Mouse (Mus musculus) intestine, embryonic 14.5 days (tissue): ENCODE results near the gene Gas7. TPM values are rescaled to one million over a fixed set of nuclear protein-coding genes. Genes with fewer than 3 reads are reported as not detected.

Experiments used
- ATAC-seq: fragments of 200-750 bp; cut with Nextera tagmentation; replicated peaks from 2 replicates; pipeline ENCODE4 v1.8.0; 2017; ENCODE audit warnings: low read depth, moderate number of reproducible peaks, moderate TSS enrichment, moderate library complexity; ENCODE audit not compliant: low FRiP score, low TSS enrichment
- DNase-seq: peaks from one replicate; pipeline ENCODE4 v3.0.0-alpha.2; 2018; ENCODE audit warnings: low spot score
- H3K27ac ChIP-seq: fragments of 300-500 bp; sonication (generic); 2 replicates; pipeline ENCODE4 v1.5.1; 2014; ENCODE audit warnings: low read depth, mild to moderate bottlenecking, control low read depth
- H3K27me3 ChIP-seq: fragments of 300-500 bp; sonication (generic); replicated peaks from 2 replicates; pipeline ENCODE4 v1.6.1; 2014; ENCODE audit warnings: low read length, control low read depth; ENCODE audit not compliant: control insufficient read depth, insufficient read depth
- H3K36me3 ChIP-seq: fragments of 300-500 bp; sonication (generic); 2 replicates; pipeline ENCODE4 v1.6.1; 2014; ENCODE audit warnings: low read length, control low read depth; ENCODE audit not compliant: control insufficient read depth, insufficient read depth
- H3K4me1 ChIP-seq: fragments of 300-500 bp; sonication (generic); replicated peaks from 2 replicates; pipeline ENCODE4 v1.6.1; 2014; ENCODE audit warnings: low read length, control low read depth, mixed read lengths; ENCODE audit not compliant: control insufficient read depth, insufficient read depth
- H3K4me2 ChIP-seq: fragments of 300-500 bp; sonication (generic); 2 replicates; pipeline ENCODE4 v1.6.1; 2014; ENCODE audit warnings: low read length
- H3K4me3 ChIP-seq: fragments of 300-500 bp; sonication (generic); 2 replicates; pipeline ENCODE4 v1.5.1; 2014; ENCODE audit warnings: low read depth, low read length, control low read depth, mixed read lengths
- H3K9ac ChIP-seq: fragments of 300-500 bp; sonication (generic); 2 replicates; pipeline ENCODE4 v1.6.1; 2014; ENCODE audit warnings: mild to moderate bottlenecking, low read length
- H3K9me3 ChIP-seq: fragments of 300-500 bp; sonication (generic); 2 replicates; pipeline ENCODE4 v1.6.1; 2016; ENCODE audit warnings: low read length, control low read depth; ENCODE audit not compliant: control insufficient read depth
- WGBS: fragments of 180-500 bp; shearing (Covaris S2); extraction: QIAGEN DNeasy Blood & Tissue Kit; methylation state at CpG from one replicate; pipeline ENCODE4 v1.1.7; 2014; 5-methylcytosine and 5-hydroxymethylcytosine counted together
- polyA plus RNA-seq: library from polyadenylated mRNA; unstranded; fragments of >200 nt; fragmentation: Nextera tagmentation; extraction: Ambion mirVana; gene quantifications from 2 replicates; pipeline ENCODE4 v1.2.1, GENCODE M21; 2014

The Gas7 gene
- polyA plus RNA-seq, 1 experiment from 2014 or later = 8.6 TPM

DNA sequence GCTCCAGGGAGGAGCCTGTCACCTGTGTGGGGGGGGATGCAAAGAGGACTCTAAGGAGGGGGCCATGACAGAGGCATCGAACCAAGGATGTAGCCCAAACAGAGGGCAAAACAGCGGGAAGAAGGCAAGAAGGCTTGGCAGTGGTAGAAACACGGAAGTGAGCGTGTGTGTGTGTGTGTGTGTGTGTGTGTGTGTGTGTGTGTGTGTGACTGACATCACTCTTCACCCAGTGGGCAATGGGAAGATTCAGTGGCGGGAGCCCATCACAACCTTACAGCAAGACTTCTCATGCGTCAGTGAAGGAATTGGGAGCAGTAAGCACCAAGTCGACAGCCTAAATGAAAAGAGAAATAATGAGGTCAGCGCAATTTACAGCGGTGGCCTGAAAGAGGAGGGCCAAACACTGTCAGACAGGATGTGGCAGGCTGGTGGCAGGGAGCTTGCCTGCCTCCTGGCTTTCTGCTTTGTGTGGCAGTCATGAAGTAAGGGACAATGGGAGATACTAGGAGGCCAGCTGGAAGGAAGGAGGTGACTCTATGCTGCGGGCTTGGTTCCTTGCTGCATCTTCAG is 153.0 kb downstream of the Gas7 start:
- H3K9ac ChIP-seq = no peak overlapping the region
- no peaks in the 10 kb centered on the region for H3K9me3 ChIP-seq
- H3K27ac ChIP-seq = no peak overlapping the region
- no peaks in the 10 kb centered on the region for H3K4me1 ChIP-seq
- no peak overlapping the region for H3K4me2 ChIP-seq
- ATAC-seq (no peak), DNase-seq (no peak)
- no peak overlapping the region for H3K4me3 ChIP-seq
- WGBS = 75% methylated on average over 10 of the region's 10 CpGs
- no peaks in the 10 kb centered on the region for H3K36me3 ChIP-seq
- H3K27me3 ChIP-seq = no peaks in the 10 kb centered on the region

DNA sequence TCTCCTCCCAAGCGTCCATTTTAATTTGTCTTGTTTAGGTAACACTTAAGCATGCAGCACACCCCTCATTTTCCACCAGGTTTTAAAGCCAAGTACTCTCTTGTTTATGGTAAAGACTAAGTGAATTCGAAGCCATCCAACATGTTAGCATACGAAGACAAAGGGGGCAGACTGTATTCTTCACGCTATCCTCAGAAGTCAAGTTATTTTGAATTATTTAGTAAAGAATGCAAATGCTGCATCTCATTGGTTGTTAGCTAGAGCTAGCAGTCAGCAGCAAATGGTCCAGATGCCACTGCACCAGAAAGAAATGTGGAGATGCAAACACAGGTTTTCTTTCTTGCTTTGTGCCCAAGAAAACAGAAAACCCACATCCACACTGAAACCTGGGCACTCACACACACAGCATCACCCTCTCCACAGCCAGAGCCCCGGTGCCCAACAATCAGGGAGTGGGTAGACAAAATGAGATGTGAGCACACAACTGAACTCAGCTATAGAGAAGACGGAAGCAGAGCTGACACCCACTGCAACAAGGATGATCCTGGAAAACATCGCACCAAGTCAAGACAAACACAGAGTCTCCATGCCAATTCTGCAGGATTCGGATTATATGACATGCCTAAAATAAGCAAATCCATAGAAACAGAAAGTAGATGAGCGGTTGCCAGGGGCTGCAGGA is 157.1 kb downstream of the Gas7 start:
- H3K4me2 ChIP-seq = no peak overlapping the region
- H3K9me3 ChIP-seq = no peaks in the 10 kb centered on the region
- no peaks in the 10 kb centered on the region for H3K4me1 ChIP-seq
- DNase-seq = no peak
- H3K4me3 ChIP-seq = no peak overlapping the region
- H3K9ac ChIP-seq = no peak overlapping the region
- no peak overlapping the region for H3K27ac ChIP-seq
- no peak for ATAC-seq
- no peaks in the 10 kb centered on the region for H3K36me3 ChIP-seq
- 74% methylated on average over 9 of the region's 9 CpGs for WGBS
- H3K27me3 ChIP-seq = no peaks in the 10 kb centered on the region

DNA sequence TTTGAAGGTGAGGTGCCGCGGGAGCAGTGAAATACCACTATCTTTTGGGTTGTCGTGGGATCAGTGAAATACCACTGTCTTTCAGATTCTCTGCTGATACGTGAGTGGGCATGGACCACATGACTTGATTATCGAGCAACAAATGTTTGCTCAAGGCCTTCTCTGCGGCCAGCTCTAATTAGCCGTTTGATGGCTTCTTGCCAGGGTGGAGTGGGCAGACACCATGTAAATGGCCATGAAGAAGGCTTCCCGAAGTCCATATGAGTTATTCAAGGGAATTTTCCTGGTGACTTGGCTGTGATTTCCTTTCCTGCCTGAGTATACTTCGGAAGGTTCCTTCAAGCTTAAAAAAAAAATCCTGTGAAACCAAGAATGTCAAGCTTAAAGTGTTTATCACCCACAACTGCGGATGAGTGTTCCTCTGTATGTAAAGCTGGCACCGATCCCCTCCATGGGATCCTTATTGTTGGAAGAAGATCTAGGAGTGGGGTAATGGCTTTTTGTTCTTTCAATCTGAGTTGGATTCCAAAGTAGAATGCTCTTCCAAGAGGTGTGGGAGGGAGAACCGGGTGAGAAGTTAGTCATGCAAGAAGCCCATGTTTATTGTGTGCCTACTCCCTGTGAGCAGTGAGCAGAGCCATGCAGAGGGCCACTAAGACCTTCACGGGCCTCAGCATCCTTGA is 161.5 kb downstream of the Gas7 start:
- no peak overlapping the region for H3K9ac ChIP-seq

DNA sequence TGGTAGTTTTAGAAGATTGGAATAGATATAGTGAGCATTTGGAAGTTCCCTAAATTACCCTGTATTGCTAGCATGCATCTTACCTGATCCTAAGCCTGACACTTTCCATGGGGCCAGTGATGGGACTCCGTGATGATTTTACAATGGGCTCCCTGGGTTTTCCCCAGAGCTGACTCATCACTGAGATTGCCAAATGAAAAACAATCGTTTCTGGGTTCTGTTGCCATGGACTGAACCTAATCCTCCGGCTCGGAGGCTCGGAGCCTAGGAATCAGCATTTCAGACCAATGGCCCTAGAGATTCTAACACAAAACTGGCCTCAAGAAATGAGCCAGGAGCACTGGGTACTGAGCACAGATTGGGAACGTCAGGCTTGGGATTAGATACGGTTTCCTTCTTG is 167.1 kb downstream of the Gas7 start:
- WGBS = 85% methylated on average over 7 of the region's 7 CpGs
- H3K36me3 ChIP-seq = no peaks in the 10 kb centered on the region
- no peaks in the 10 kb centered on the region for H3K27me3 ChIP-seq
- H3K27ac ChIP-seq = no peak overlapping the region
- no peaks in the 10 kb centered on the region for H3K9me3 ChIP-seq
- no peak overlapping the region for H3K4me2 ChIP-seq
- H3K4me1 ChIP-seq = no peaks in the 10 kb centered on the region
- H3K9ac ChIP-seq = no peak overlapping the region
- DNase-seq (no peak), ATAC-seq (no peak)
- H3K4me3 ChIP-seq = no peak overlapping the region

More for the DNA sequence above, 161.5 kb downstream of the Gas7 start:
- no peak for ATAC-seq
- Histone ChIP-seq H3K4me3 (no peak overlapping the region), H3K36me3 (no peaks in the 10 kb centered on the region), H3K27ac (no peak overlapping the region), H3K4me1 (no peaks in the 10 kb centered on the region), H3K4me2 (no peak overlapping the region), H3K9me3 (no peaks in the 10 kb centered on the region), H3K27me3 (no peaks in the 10 kb centered on the region)
- no peak for DNase-seq
- 87% methylated on average over 13 of the region's 13 CpGs for WGBS

DNA sequence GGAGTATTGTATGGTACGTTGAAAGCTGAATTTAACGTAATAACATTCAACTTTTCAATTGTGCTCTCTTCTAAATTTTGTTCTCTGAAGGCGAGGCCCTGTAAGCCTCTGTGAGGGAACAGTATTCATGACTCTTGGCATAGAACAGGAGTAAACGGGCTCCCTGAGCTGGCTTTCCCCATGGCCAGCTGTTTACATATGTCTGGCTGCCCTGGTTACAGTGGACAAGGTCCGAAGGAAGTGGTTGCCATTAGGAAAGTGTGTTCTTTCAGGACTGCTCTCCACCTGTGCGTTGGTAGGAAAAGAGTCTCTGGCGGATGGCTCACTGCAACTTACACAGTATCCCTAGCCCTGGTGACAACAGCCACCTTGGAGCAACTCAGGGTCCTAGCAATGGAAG is 171.9 kb downstream of the Gas7 start:
- DNase-seq (no peak), ATAC-seq (no peak)
- H3K27me3 ChIP-seq = no peaks in the 10 kb centered on the region
- H3K4me3 ChIP-seq = no peak overlapping the region
- H3K4me2 ChIP-seq = no peak overlapping the region
- no peaks in the 10 kb centered on the region for H3K9me3 ChIP-seq
- no peaks in the 10 kb centered on the region for H3K4me1 ChIP-seq
- no peak overlapping the region for H3K27ac ChIP-seq
- WGBS = 78% methylated on average over 7 of the region's 7 CpGs
- no peak overlapping the region for H3K9ac ChIP-seq
- no peaks in the 10 kb centered on the region for H3K36me3 ChIP-seq

DNA sequence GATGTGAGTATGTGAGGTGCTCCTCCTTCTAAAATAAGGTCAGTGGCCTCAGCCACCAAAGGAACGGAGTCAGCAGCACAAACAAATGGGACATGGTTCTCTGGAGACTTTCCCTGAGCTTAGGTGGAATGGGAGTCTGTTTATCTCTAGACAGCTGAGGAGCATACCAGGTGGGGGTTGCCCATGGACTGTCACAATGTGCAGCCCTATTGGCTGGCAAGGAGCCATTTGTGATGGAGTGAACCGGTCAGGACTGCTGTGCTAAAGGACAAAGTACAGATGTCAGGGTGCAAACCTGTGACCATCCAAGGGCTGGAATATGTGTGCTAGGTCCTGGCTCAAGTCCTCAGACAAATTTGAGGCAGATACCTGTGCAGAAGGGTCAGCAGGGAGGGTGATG is 173.3 kb downstream of the Gas7 start:
- Histone ChIP-seq H3K27me3 (no peaks in the 10 kb centered on the region), H3K9ac (no peak overlapping the region), H3K9me3 (no peaks in the 10 kb centered on the region), H3K27ac (no peak overlapping the region), H3K4me3 (no peak overlapping the region), H3K4me2 (no peak overlapping the region), H3K36me3 (no peaks in the 10 kb centered on the region), H3K4me1 (no peaks in the 10 kb centered on the region)
- no peak for ATAC-seq
- WGBS = 41% methylated on average over 2 of the region's 2 CpGs
- no peak for DNase-seq

DNA sequence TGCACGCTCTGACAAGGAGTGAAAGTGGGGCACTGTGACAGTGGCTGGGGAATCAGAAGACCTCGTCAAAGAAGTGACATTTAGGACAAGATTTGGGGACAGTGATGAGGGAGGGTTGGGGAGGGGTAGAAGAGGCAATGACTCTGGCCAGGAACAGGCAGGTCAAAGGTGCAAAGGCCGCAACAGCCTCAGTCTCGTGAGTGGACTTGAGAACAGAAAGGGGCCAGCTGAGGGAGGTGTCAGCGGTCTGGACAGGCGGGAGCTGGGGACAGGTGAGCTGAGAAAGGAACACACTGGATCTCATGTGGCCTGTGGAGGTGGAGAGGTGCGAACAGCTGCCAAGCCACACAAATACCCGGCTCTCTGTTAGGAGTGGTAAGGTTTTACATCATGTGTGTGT is 177.7 kb downstream of the Gas7 start:
- Histone ChIP-seq H3K4me2 (no peak overlapping the region), H3K27ac (no peak overlapping the region), H3K4me3 (no peak overlapping the region), H3K4me1 (no peaks in the 10 kb centered on the region), H3K9ac (no peak overlapping the region), H3K27me3 (no peaks in the 10 kb centered on the region), H3K36me3 (no peaks in the 10 kb centered on the region), H3K9me3 (no peaks in the 10 kb centered on the region)
- WGBS = 73% methylated on average over 8 of the region's 8 CpGs
- DNase-seq = no peak
- ATAC-seq = no peak

DNA sequence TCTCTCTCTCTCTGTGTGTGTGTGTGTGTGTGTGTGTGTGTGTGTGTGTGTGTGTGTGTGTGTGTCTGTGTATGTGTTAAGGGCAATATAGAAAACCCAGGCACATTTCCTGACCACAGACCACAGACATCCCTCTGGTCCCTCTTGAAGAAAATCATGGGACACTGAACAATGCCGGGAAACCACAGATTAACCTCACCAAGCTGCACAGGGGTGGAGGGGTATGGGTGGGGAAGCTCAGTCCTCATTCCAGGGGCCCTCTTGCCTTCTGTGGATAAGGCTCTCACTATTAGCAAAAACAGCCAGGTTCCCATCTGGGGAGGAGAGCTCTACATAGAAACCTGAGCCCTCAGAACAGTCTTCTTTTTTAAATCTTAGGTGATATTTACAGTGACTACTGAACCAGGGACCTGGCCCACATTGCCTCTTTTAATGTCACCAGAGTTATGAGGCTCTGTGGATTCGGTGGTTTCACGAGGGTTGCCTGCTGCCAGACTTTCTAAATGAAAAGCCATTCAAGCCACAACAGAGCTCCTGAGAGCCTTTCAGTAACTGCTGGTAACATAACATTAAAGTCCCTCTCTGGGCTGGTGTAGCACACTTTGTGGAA is 178.5 kb downstream of the Gas7 start:
- Histone ChIP-seq H3K4me3 (no peak overlapping the region), H3K27ac (no peak overlapping the region), H3K4me2 (no peak overlapping the region), H3K4me1 (no peaks in the 10 kb centered on the region), H3K27me3 (no peaks in the 10 kb centered on the region), H3K9me3 (no peaks in the 10 kb centered on the region), H3K36me3 (no peaks in the 10 kb centered on the region), H3K9ac (no peak overlapping the region)
- no peak for DNase-seq
- 71% methylated on average over 3 of the region's 3 CpGs for WGBS
- ATAC-seq = no peak
